Mouse (Mus musculus) Patski (cell line): ENCODE data around the gene Sox5. TPM values are rescaled to one million over a fixed set of nuclear protein-coding genes. Genes with fewer than 3 reads are reported as not detected.
A peak's percentile ranks its signal among the peaks of the same experiment; 100 is the strongest.

Source experiments
- ATAC-seq: fragments of 100-300 bp; one replicate; pipeline ENCODE4 v1.8.0; 2021
- CTCF ChIA-PET: fragments of 350-600 bp; sonication (Branson Sonifier 250); formaldehyde crosslinking; loops from one replicate; lab custom pipeline; 2022; ENCODE audit warnings: inconsistent platforms; lab: Charles Lee
- POLR2A ChIA-PET: fragments of 350-600 bp; sonication (Branson Sonifier 250); formaldehyde crosslinking; loops from one replicate; lab custom pipeline; 2022; ENCODE audit warnings: antibody characterized with exemption, inconsistent platforms; lab: Charles Lee
- DNase-seq: peaks from one replicate; pipeline ENCODE4 v3.0.0-alpha.2; 2011; ENCODE audit warnings: low read depth, low spot score
- H3K27me3 ChIP-seq: fragments of 371-371 bp; one replicate; pipeline ENCODE4 v1.5.1; 2021
- CTCF ChIP-seq: fragments of 100-300 bp; IDR thresholded peaks from one replicate; pipeline ENCODE4 v1.5.1; 2021
- in situ Hi-C: fragments of 300-500 bp; cut with MboI; formaldehyde crosslinking; loops from 3 replicates; pipeline ENCODE4 v1.11.1; 2018; ENCODE audit warnings: low pct_unique_long_range_greater_than_20kb, mixed read lengths
- polyA plus RNA-seq: library from polyadenylated mRNA; unstranded; gene quantifications from one replicate; pipeline ENCODE4 v1.2.3, GENCODE M21; 2021

The Sox5 gene
- polyA plus RNA-seq, 1 experiment from 2014 or later, result 0.26 TPM

- DNase-seq (no peak), ATAC-seq (no peak)
- H3K27me3 ChIP-seq, result no peaks in the 10 kb centered on the region
- ChIA-PET CTCF (no interaction called here), POLR2A (no interaction called here)
- no peak for TF ChIP-seq CTCF
- in situ Hi-C loops, result no loop called here
Measured at GRCm38 (mm10) chr6:144361267-144362038, 420.3 kb downstream of the Sox5 start.

GRCm38 (mm10) chr6:144357081-144357480 is 424.7 kb downstream of the Sox5 start:
- in situ Hi-C loops, result no loop called here
- CTCF ChIA-PET, result no interaction called here

GRCm38 (mm10) chr6:144351049-144351448 is 430.7 kb downstream of the Sox5 start:
- no peak for TF ChIP-seq CTCF
- CTCF ChIA-PET, result no interaction called here
- ATAC-seq (no peak), DNase-seq (no peak)
- no peaks in the 10 kb centered on the region for H3K27me3 ChIP-seq
- in situ Hi-C loops, result no loop called here
- POLR2A ChIA-PET, result no interaction called here

More at GRCm38 (mm10) chr6:144357081-144357480, 424.7 kb downstream of the Sox5 start:
- no peak for DNase-seq
- POLR2A ChIA-PET, result no interaction called here
- no peak for TF ChIP-seq CTCF
- H3K27me3 ChIP-seq, result no peaks in the 10 kb centered on the region
- ATAC-seq, result no peak

- in situ Hi-C loops, result no loop called here
- CTCF ChIA-PET, result no interaction called here
- ATAC-seq (no peak), DNase-seq (no peak)
- no peaks in the 10 kb centered on the region for H3K27me3 ChIP-seq
- TF ChIP-seq CTCF, result no peak
- POLR2A ChIA-PET, result no interaction called here
Measured at GRCm38 (mm10) chr6:144343338-144343737, 438.4 kb downstream of the Sox5 start.

GRCm38 (mm10) chr6:144339554-144339953 is 442.2 kb downstream of the Sox5 start:
- ChIA-PET POLR2A (no interaction called here), CTCF (no interaction called here)
- DNase-seq, result no peak
- H3K27me3 ChIP-seq, result no peaks in the 10 kb centered on the region
- in situ Hi-C loops, result no loop called here
- TF ChIP-seq CTCF, result peak; percentile 29
- no peak for ATAC-seq

GRCm38 (mm10) chr6:144339006-144339405 is 442.8 kb downstream of the Sox5 start:
- no peaks in the 10 kb centered on the region for H3K27me3 ChIP-seq
- no peak for TF ChIP-seq CTCF
- ATAC-seq (no peak), DNase-seq (no peak)
- ChIA-PET CTCF (no interaction called here), POLR2A (no interaction called here)
- in situ Hi-C loops, result no loop called here

- H3K27me3 ChIP-seq, result no peaks in the 10 kb centered on the region
- POLR2A ChIA-PET, result no interaction called here
- in situ Hi-C loops, result no loop called here
- DNase-seq, result no peak
- no peak for ATAC-seq
- CTCF ChIA-PET, result interaction anchor here (1.1 kb wide), 1 partner anchor 11 kb away, joined by 3 read pairs; no protein-coding TSS in a partner anchor
- TF ChIP-seq CTCF, result no peak
Measured at GRCm38 (mm10) chr6:144338221-144338620, 443.6 kb downstream of the Sox5 start.

GRCm38 (mm10) chr6:144337436-144337969 is 444.3 kb downstream of the Sox5 start:
- in situ Hi-C loops, result no loop called here
- H3K27me3 ChIP-seq, result no peaks in the 10 kb centered on the region
- CTCF ChIA-PET, result interaction anchor here (1.1 kb wide), 1 partner anchor 11 kb away, joined by 3 read pairs; no protein-coding TSS in a partner anchor
- no peak for ATAC-seq
- POLR2A ChIA-PET, result no interaction called here
- TF ChIP-seq CTCF, result no peak
- no peak for DNase-seq

GRCm38 (mm10) chr6:144336789-144337188 is 445.0 kb downstream of the Sox5 start:
- in situ Hi-C loops, result no loop called here
- ATAC-seq (no peak), DNase-seq (no peak)
- H3K27me3 ChIP-seq, result no peaks in the 10 kb centered on the region
- no peak for TF ChIP-seq CTCF
- ChIA-PET CTCF (interaction anchor here (0.8 to 1.3 kb wide), 2 partner anchors 14 to 24 kb away, joined by 3 to 4 read pairs; no protein-coding TSS in a partner anchor), POLR2A (no interaction called here)

- ATAC-seq (no peak), DNase-seq (no peak)
- no peaks in the 10 kb centered on the region for H3K27me3 ChIP-seq
- in situ Hi-C loops, result no loop called here
- ChIA-PET POLR2A (no interaction called here), CTCF (interaction anchor here (1.2 kb wide), 1 partner anchor 9 kb away, joined by 3 read pairs; no protein-coding TSS in a partner anchor)
- TF ChIP-seq CTCF, result no peak
Measured at GRCm38 (mm10) chr6:144333146-144333545, 448.6 kb downstream of the Sox5 start.

- no peaks in the 10 kb centered on the region for H3K27me3 ChIP-seq
- ChIA-PET POLR2A (no interaction called here), CTCF (interaction anchor here (1.2 kb wide), 1 partner anchor 10 kb away, joined by 3 read pairs; no protein-coding TSS in a partner anchor)
- DNase-seq (no peak), ATAC-seq (no peak)
- in situ Hi-C loops, result no loop called here
- no peak for TF ChIP-seq CTCF
Measured at GRCm38 (mm10) chr6:144332027-144332426, 449.8 kb downstream of the Sox5 start.
